Mouse (Mus musculus) neural tube, embryonic 11.5 days (tissue): ENCODE results near the gene Atpif1. TPM values are rescaled to one million over a fixed set of nuclear protein-coding genes. Genes with fewer than 3 reads are reported as not detected.
"Not testable (repeated sequence)": the region's sequence is repeated elsewhere in the genome, so short reads cannot be mapped to it uniquely, and the experiment has no call there.

Experiments
- ATAC-seq: fragments of 200-750 bp; cut with Nextera tagmentation; 2 replicates; pipeline ENCODE4 v1.8.0; 2017; ENCODE audit warnings: moderate number of reproducible peaks, mild to moderate bottlenecking, moderate TSS enrichment, moderate library complexity; ENCODE audit not compliant: insufficient read depth, low FRiP score, low TSS enrichment
- DNase-seq: peaks from one replicate; pipeline ENCODE4 v3.0.0-alpha.2; 2015; ENCODE audit warnings: low spot score
- H3K27ac ChIP-seq: fragments of 300-500 bp; sonication (generic); 2 replicates; pipeline ENCODE4 v1.5.1; 2014; ENCODE audit warnings: low read depth, mild to moderate bottlenecking, low read length
- H3K27me3 ChIP-seq: fragments of 300-500 bp; sonication (generic); 2 replicates; pipeline ENCODE4 v1.6.1; 2014; ENCODE audit warnings: mild to moderate bottlenecking, low read length, mixed read lengths; ENCODE audit not compliant: control insufficient read depth, insufficient read depth
- H3K36me3 ChIP-seq: fragments of 300-500 bp; sonication (generic); 2 replicates; pipeline ENCODE4 v1.6.1; 2014; ENCODE audit warnings: mild to moderate bottlenecking, low read length, moderate library complexity, mixed read lengths; ENCODE audit not compliant: control insufficient read depth, insufficient read depth
- H3K4me1 ChIP-seq: fragments of 300-500 bp; sonication (generic); 2 replicates; pipeline ENCODE4 v1.6.1; 2014; ENCODE audit warnings: low read length, mixed read lengths; ENCODE audit not compliant: control insufficient read depth, insufficient read depth
- H3K4me2 ChIP-seq: fragments of 300-500 bp; sonication (generic); 2 replicates; pipeline ENCODE4 v1.6.1; 2014; ENCODE audit warnings: low read depth, mild to moderate bottlenecking, moderate library complexity
- H3K4me3 ChIP-seq: fragments of 300-500 bp; sonication (generic); 2 replicates; pipeline ENCODE4 v1.5.1; 2014; ENCODE audit warnings: low read depth, low read length
- H3K9ac ChIP-seq: fragments of 300-500 bp; sonication (generic); 2 replicates; pipeline ENCODE4 v1.6.1; 2014; ENCODE audit warnings: mild to moderate bottlenecking, low read length
- H3K9me3 ChIP-seq: fragments of 300-500 bp; sonication (generic); 2 replicates; pipeline ENCODE4 v1.6.1; 2016; ENCODE audit warnings: low read length; ENCODE audit not compliant: control insufficient read depth
- WGBS: fragments of 180-500 bp; shearing (Covaris S2); extraction: QIAGEN DNeasy Blood & Tissue Kit; methylation state at CpG from one replicate; pipeline ENCODE4 v1.1.7; 2014; 5-methylcytosine and 5-hydroxymethylcytosine counted together
- polyA plus RNA-seq: library from polyadenylated mRNA; unstranded; fragments of >200 nt; fragmentation: Nextera tagmentation; extraction: Ambion mirVana; gene quantifications from 2 replicates; pipeline ENCODE4 v1.2.1, GENCODE M21; 2014

Atpif1 gene
- polyA plus RNA-seq, 1 experiment from 2014 or later: 1,030 TPM

- Histone ChIP-seq H3K27me3 (no peaks in the 10 kb centered on the region), H3K9ac (no peak overlapping the region), H3K4me2 (no peak overlapping the region), H3K27ac (no peak overlapping the region), H3K9me3 (no peaks in the 10 kb centered on the region), H3K4me3 (no peak overlapping the region), H3K36me3 (no peaks in the 10 kb centered on the region; the same call in 1 of the 2 replicates), H3K4me1 (no peaks in the 10 kb centered on the region)
- ATAC-seq (no peak), DNase-seq (no peak)
- WGBS: 92% methylated on average over 15 of the region's 15 CpGs
Measured at GRCm38 (mm10) chr4:132490273-132491010, 43.0 kb downstream of the Atpif1 start.

- H3K36me3 ChIP-seq: no peaks in the 10 kb centered on the region; the same call in 1 of the 2 replicates
- H3K4me2 ChIP-seq: no peak overlapping the region
- H3K9me3 ChIP-seq: no peaks in the 10 kb centered on the region
- no peak overlapping the region for H3K4me3 ChIP-seq
- 75% methylated on average over 6 of the region's 6 CpGs for WGBS
- no peaks in the 10 kb centered on the region for H3K4me1 ChIP-seq
- no peak overlapping the region for H3K27ac ChIP-seq
- no peak overlapping the region for H3K9ac ChIP-seq
- no peak for ATAC-seq
- H3K27me3 ChIP-seq: no peaks in the 10 kb centered on the region
- DNase-seq: no peak
Measured at GRCm38 (mm10) chr4:132488976-132489375, 44.5 kb downstream of the Atpif1 start.

DNA sequence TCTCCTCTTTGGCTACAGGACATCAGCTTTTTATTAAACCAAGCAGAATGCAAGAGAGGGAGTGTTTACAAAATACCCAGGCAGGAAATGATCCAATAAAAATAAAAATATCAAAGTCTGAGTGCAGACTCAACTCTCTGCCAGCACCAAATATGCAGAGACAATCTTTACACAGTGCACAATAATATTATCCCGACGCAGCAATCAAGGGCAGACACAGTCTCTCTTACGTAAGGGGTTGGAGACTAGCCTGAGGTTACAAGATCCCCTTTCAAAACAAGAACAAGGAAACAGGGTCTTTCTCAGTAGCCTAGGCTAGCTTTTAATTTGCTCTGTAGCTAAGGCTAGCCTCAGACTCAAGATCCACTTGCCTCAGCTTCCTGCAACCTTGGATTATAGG lies 44.9 kb downstream of the Atpif1 start:
- Histone ChIP-seq H3K4me1 (no peaks in the 10 kb centered on the region), H3K4me3 (no peak overlapping the region), H3K36me3 (no peaks in the 10 kb centered on the region; the same call in 1 of the 2 replicates), H3K9me3 (no peaks in the 10 kb centered on the region), H3K27me3 (no peaks in the 10 kb centered on the region), H3K27ac (no peak overlapping the region), H3K4me2 (no peak overlapping the region), H3K9ac (no peak overlapping the region)
- no peak for DNase-seq
- WGBS: 83% methylated on average over 3 of the region's 3 CpGs
- ATAC-seq: no peak

DNA sequence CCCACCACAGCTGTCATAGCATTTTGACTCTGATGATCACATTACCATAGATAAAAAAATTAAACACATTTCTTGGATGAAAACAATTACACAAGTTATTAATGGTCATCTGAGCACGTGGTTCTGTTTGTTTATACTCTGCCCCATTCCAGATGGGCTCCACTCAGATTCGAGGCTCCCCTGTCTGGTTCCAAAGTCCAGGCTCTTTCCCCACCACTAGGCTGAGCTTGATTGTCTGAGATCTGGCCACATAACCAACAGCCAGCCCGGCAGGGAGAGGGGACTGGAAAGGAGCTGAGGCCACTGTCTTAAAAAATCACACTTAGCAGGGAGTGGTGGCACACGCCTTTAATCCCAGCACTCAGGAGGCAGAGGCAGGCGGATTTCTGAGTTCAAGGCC lies 48.6 kb downstream of the Atpif1 start:
- H3K4me3 ChIP-seq: no peak overlapping the region
- no peak overlapping the region for H3K9ac ChIP-seq
- 69% methylated on average over 5 of the region's 5 CpGs for WGBS
- H3K4me1 ChIP-seq: no peaks in the 10 kb centered on the region
- H3K9me3 ChIP-seq: no peaks in the 10 kb centered on the region
- no peak for ATAC-seq
- H3K4me2 ChIP-seq: no peak overlapping the region
- no peaks in the 10 kb centered on the region for H3K27me3 ChIP-seq
- no peak for DNase-seq
- H3K36me3 ChIP-seq: no peaks in the 10 kb centered on the region
- no peak overlapping the region for H3K27ac ChIP-seq

GRCm38 (mm10) chr4:132484231-132484630 lies 49.2 kb downstream of the Atpif1 start:
- ATAC-seq: no peak

GRCm38 (mm10) chr4:132482956-132483608 lies 50.4 kb downstream of the Atpif1 start:
- Histone ChIP-seq H3K4me3 (no peak overlapping the region), H3K4me2 (no peak overlapping the region), H3K27ac (no peak overlapping the region), H3K9ac (no peak overlapping the region), H3K4me1 (no peaks in the 10 kb centered on the region), H3K27me3 (no peaks in the 10 kb centered on the region), H3K36me3 (no peaks in the 10 kb centered on the region), H3K9me3 (no peaks in the 10 kb centered on the region)
- ATAC-seq: no peak
- no peak for DNase-seq
- 81% methylated on average over 13 of the region's 13 CpGs for WGBS

More at GRCm38 (mm10) chr4:132484231-132484630, 49.2 kb downstream of the Atpif1 start:
- WGBS: 87% methylated on average over 4 of the region's 4 CpGs
- Histone ChIP-seq H3K9me3 (no peaks in the 10 kb centered on the region), H3K4me2 (no peak overlapping the region), H3K27me3 (no peaks in the 10 kb centered on the region), H3K4me3 (no peak overlapping the region), H3K4me1 (no peaks in the 10 kb centered on the region), H3K36me3 (no peaks in the 10 kb centered on the region), H3K9ac (no peak overlapping the region), H3K27ac (no peak overlapping the region)
- DNase-seq: no peak

GRCm38 (mm10) chr4:132482104-132482503 lies 51.4 kb downstream of the Atpif1 start:
- not testable (repeated sequence) for H3K4me2 ChIP-seq, ATAC-seq, H3K27ac ChIP-seq, H3K27me3 ChIP-seq, H3K36me3 ChIP-seq, H3K9me3 ChIP-seq, H3K4me3 ChIP-seq, H3K4me1 ChIP-seq, H3K9ac ChIP-seq, DNase-seq
- 76% methylated on average over 3 of the region's 3 CpGs for WGBS
